Mouse (Mus musculus): ENCODE measurements at regions not wholly inside any gene's neighbourhood (a gene's known extent, or its start where the extent isn't known, plus 50 kb on each side); places are given as distances from the start of the nearest gene placed in this dataset.

- no peak for ATAC-seq (replicated peaks; ENCODE audit: low read depth, poor library complexity, severe bottlenecking)
Measured at GRCm38 (mm10) chr1:51697265-51698192, 218.3 kb downstream of the Myo1b start.

GRCm38 (mm10) chr1:51696471-51696870 is 218.2 kb upstream of the Nabp1 start:
- no peak for ATAC-seq (replicated peaks; ENCODE audit: low read depth, poor library complexity, severe bottlenecking)

- ATAC-seq (replicated peaks; ENCODE audit: low read depth, poor library complexity, severe bottlenecking), result no peak
Measured at GRCm38 (mm10) chr1:51690878-51691277, 212.7 kb upstream of the Nabp1 start.

GRCm38 (mm10) chr1:51689461-51690223 is 211.4 kb upstream of the Nabp1 start:
- no peak for ATAC-seq (replicated peaks; ENCODE audit: low read depth, poor library complexity, severe bottlenecking)

GRCm38 (mm10) chr1:51688946-51689345 is 210.7 kb upstream of the Nabp1 start:
- ATAC-seq (replicated peaks; ENCODE audit: low read depth, poor library complexity, severe bottlenecking), result no peak

GRCm38 (mm10) chr1:51688224-51688545 is 210.0 kb upstream of the Nabp1 start:
- ATAC-seq (replicated peaks; ENCODE audit: low read depth, poor library complexity, severe bottlenecking), result no peak

GRCm38 (mm10) chr1:51687484-51688223 is 209.4 kb upstream of the Nabp1 start:
- ATAC-seq (replicated peaks; ENCODE audit: low read depth, poor library complexity, severe bottlenecking), result no peak

- ATAC-seq (replicated peaks; ENCODE audit: low read depth, poor library complexity, severe bottlenecking), result no peak
Measured at GRCm38 (mm10) chr1:51686759-51687158, 208.5 kb upstream of the Nabp1 start.

- ATAC-seq (replicated peaks; ENCODE audit: low read depth, poor library complexity, severe bottlenecking), result no peak
Measured at GRCm38 (mm10) chr1:51682273-51682672, 204.0 kb upstream of the Nabp1 start.

GRCm38 (mm10) chr1:51681872-51682271 is 203.6 kb upstream of the Nabp1 start:
- no peak for ATAC-seq (replicated peaks; ENCODE audit: low read depth, poor library complexity, severe bottlenecking)

- no peak for ATAC-seq (replicated peaks; ENCODE audit: low read depth, poor library complexity, severe bottlenecking)
Measured at GRCm38 (mm10) chr1:51680725-51681124, 202.5 kb upstream of the Nabp1 start.

GRCm38 (mm10) chr1:51678290-51678928 is 200.2 kb upstream of the Nabp1 start:
- ATAC-seq (replicated peaks; ENCODE audit: low read depth, poor library complexity, severe bottlenecking), result no peak

GRCm38 (mm10) chr1:51677802-51678201 is 199.6 kb upstream of the Nabp1 start:
- ATAC-seq (replicated peaks; ENCODE audit: low read depth, poor library complexity, severe bottlenecking), result no peak

- ATAC-seq (replicated peaks; ENCODE audit: low read depth, poor library complexity, severe bottlenecking), result no peak
Measured at GRCm38 (mm10) chr1:51671691-51672090, 193.5 kb upstream of the Nabp1 start.

GRCm38 (mm10) chr1:51671287-51671686 is 193.1 kb upstream of the Nabp1 start:
- ATAC-seq (replicated peaks; ENCODE audit: low read depth, poor library complexity, severe bottlenecking), result peak; percentile 93

GRCm38 (mm10) chr1:51670009-51670408 is 191.8 kb upstream of the Nabp1 start:
- ATAC-seq (replicated peaks; ENCODE audit: low read depth, poor library complexity, severe bottlenecking), result peak; percentile 66

- ATAC-seq (replicated peaks; ENCODE audit: low read depth, poor library complexity, severe bottlenecking), result no peak
Measured at GRCm38 (mm10) chr1:51668881-51669280, 190.7 kb upstream of the Nabp1 start.

- no peak for ATAC-seq (replicated peaks; ENCODE audit: low read depth, poor library complexity, severe bottlenecking)
Measured at GRCm38 (mm10) chr1:51660531-51660930, 182.3 kb upstream of the Nabp1 start.

- peak; percentile 83 for ATAC-seq (replicated peaks; ENCODE audit: low read depth, poor library complexity, severe bottlenecking)
Measured at GRCm38 (mm10) chr1:51657203-51657602, 179.0 kb upstream of the Nabp1 start.

- ATAC-seq (replicated peaks; ENCODE audit: low read depth, poor library complexity, severe bottlenecking), result no peak
Measured at GRCm38 (mm10) chr1:51650653-51650995, 172.4 kb upstream of the Nabp1 start.
